Mouse (Mus musculus): Measurements from ENCODE around the gene Clp1.

- TF ChIP-seq CTCF (IDR thresholded peaks at IDR 0.05 in 2 of 3, conservative IDR thresholded peaks at IDR 0.05 in 1 of 3; ENCODE audit: control insufficient read depth in 1 of 3, insufficient read depth in 1 of 3, low read depth in 2 of 3, low read length in 3 of 3, poor library complexity in 1 of 3, severe bottlenecking in 1 of 3) (no peak), TAL1 (IDR thresholded peaks at IDR 0.05; ENCODE audit: low read length) (no peak), ZKSCAN1 (IDR thresholded peaks at IDR 0.05; ENCODE audit: low read depth, low read length) (no peak), POLR2A (IDR thresholded peaks at IDR 0.05; ENCODE audit: control insufficient read depth in 1 of 2, insufficient read depth in 1 of 2, low read depth in 1 of 2, low read length in 2 of 2, poor library complexity in 1 of 2) (no peak; a peak in 1 of 4 replicates), MYB (IDR thresholded peaks at IDR 0.05; ENCODE audit: low read depth, low read length) (no peak), ZC3H11A (IDR thresholded peaks at IDR 0.05; ENCODE audit: low read depth, low read length) (no peak), HCFC1 (IDR thresholded peaks at IDR 0.05; ENCODE audit: low read depth, low read length) (no peak; the same call in 1 of the 2 replicates), NRF1 (IDR thresholded peaks at IDR 0.05; ENCODE audit: insufficient read depth, low read depth, low read length, poor library complexity, severe bottlenecking) (no peak), ZNF384 (IDR thresholded peaks at IDR 0.05; ENCODE audit: low read depth, low read length) (peak; percentile 71), POLR2AphosphoS2 (IDR thresholded peaks at IDR 0.05; ENCODE audit: low read length) (peak; percentile 48; the same call in 1 of the 2 replicates), GATA1 (IDR thresholded peaks at IDR 0.05; ENCODE audit: low read depth, low read length) (no peak), MAZ (IDR thresholded peaks at IDR 0.05; ENCODE audit: low read depth, low read length) (no peak), TBP (IDR thresholded peaks at IDR 0.05; ENCODE audit: low read depth, low read length) (no peak), EP300 (IDR thresholded peaks at IDR 0.05; ENCODE audit: low read depth in 1 of 2, low read length in 2 of 2) (no peak; a peak in 1 of 4 replicates)
Observed at GRCm38 (mm10) chr2:84716423-84717355, 10.5 kb downstream of the Clp1 start.
